Mouse (Mus musculus) cerebellum, postnatal 14 days (tissue): ENCODE data around the gene Tmem255a.

Source experiments
- DNase-seq, 2 experiments: peaks; one replicate each; pipeline ENCODE4 v3.0.0; 2021; ENCODE audit warnings: mixed read lengths in 2 of 2

Tmem255a gene

GRCm38 (mm10) chrX:38165315-38165714 lies 86.9 kb downstream of the Tmem255a start:
- DNase-seq, result no peak

- no peak for DNase-seq
Measured at GRCm38 (mm10) chrX:38159097-38159496, 93.1 kb downstream of the Tmem255a start.
